Mouse (Mus musculus): ENCODE measurements around the gene Haus8. TPM values are rescaled to one million over a fixed set of nuclear protein-coding genes. Genes with fewer than 3 reads are reported as not detected.
"Not testable (repeated sequence)": the region's sequence is repeated elsewhere in the genome, so short reads cannot be mapped to it uniquely, and the experiment has no call there.

Haus8 gene
- 10 to 100 TPM; 14.5 to 19.6 TPM for total RNA-seq (2021)

DNA sequence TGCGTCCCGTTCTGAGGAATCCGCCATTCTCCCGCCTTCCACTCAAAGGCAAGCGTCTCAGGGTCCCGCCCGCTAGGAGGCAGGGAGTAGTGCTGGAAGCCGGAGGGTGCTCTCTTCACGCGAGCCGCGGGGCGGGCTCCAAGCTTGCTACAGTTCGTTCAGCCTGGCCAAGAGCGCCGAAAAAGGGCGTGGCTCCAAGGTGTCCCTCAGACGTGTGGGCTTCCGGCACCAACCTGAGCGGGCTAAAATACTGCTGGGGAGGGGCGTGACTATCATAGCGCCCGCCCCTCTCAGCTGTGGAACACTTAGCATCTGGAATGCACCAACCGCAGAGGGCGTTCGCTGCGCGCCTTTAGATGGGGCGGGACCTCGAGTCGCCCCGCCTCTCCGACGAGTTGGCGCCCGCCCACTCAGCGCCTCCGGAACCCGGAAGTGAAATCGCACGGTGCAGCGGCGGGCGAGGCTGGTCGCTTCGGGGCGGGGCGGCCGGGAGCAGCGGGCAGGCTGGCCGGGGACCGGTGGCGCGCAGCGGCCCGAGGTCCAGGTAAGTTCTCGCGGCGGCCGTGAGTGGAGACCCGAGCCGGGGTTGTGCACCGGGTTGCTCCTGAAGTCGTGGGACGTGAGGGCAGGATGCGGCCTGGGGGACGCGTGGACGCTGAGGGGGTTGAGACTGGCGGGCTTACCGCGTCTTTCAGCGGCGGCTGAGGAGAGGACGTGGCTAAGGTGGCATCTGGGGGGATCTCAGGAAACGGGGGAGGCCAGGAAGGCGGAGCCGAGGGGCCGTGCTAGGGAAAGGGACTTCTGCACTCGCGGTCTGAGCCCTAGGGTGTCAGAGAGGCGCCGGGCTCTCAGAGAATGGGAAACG lies at the start of gene Haus8, which contains the start of gene Myo9b:
Gene Haus8, minus strand, starts transcription at position 649 of the 865 bp plus-strand sequence.
Gene Myo9b, plus strand, starts transcription at position 429 of the 865 bp plus-strand sequence.
- intact Hi-C loops (cut with DNase I) = no loop called here
- DNase-seq (ENCODE audit: extremely low spot score in 1 of 2, low spot score in 2 of 2) = peak; percentile 95 to 97

DNA sequence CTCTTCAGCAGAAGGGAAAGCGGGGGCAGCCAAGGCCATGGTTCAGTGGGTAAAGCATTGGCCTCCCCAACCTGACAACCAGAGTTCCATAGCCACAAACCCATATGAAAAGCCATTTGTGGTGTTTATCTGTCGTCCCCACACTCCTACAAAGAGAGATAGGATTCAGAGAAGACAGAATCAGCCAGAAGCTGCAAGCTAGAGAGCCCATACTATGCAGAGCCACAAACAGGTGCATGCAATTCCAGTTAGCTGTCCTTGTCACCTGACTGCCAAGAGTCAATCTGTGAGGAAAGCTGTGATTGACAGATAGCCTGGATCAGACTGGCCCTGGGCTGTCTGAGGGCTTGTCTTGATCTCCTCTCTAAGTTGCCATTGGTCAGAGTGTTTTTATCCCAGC lies 47.0 kb upstream of the Haus8 start:
- intact Hi-C loops (cut with DNase I); DNase-seq (ENCODE audit: extremely low spot score in 1 of 2, low spot score in 2 of 2): not testable (repeated sequence)

DNA sequence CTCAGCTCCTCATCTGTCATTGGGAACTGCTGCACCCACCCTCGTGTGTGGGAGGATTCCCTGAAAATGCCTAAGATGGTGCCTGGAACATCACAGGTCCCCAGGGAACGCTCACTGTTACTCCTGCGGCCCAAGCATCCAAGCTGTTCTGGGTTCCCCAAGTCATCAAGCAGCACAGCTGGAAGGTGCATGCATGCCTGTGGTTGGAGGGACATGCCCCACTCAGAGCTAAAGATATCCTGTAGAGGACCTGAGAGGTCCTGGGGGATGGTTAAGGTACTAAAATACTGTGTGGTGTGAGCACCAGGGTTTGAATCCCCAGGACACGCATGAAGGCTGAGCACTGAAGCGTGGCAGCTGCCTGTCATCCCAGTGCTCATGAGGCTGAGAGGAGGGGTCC lies 45.9 kb upstream of the Haus8 start:
- DNase-seq (ENCODE audit: extremely low spot score in 1 of 2, low spot score in 2 of 2); intact Hi-C loops (cut with DNase I): not testable (repeated sequence)

DNA sequence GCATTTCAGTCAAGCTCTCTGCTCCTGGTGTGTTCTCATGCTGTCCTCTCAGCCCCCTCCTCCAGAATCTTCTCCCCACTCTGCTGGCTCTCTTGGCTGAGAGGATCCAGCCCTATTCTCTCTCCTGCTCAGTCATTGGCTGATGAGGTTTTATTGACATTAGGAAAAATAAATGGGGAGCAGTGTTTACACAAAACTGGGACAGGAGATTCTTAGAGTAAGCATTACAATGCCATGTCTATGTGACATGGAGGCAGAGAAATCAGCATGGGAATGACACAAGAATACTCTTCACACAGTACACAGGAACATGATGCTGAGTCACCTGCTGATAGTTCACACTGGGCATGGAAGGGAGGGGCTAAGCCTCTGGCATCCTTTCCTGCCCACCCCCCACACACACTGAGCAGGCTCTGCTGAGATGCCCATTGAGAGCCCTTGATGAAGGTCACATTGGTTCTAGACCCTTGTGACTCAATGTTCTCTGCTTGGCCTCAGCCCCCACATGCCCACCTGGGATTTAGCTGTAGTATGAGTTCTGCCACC lies 43.8 kb upstream of the Haus8 start:
- intact Hi-C loops (cut with DNase I) = no loop called here
- DNase-seq (ENCODE audit: extremely low spot score in 1 of 2, low spot score in 2 of 2) = no peak

DNA sequence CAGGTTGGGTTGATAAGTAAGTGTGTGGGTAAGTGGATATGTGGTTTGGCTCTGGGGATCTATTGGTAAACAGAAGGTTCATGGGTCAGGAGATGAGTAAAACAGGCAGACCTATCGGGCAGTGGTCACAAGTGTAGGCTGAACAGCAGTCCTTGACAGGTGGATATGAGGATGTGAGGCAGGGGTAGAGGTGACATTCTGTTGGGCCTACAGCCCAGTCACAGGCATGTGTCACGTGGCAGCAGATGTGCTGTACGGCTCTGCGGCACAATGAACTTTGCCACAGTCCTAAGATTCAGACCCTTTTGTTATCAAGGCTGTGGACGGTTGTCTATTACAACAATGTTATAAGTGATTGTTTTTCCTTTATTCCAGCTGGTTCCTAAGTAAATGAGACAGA lies 43.2 kb upstream of the Haus8 start:
- DNase-seq (ENCODE audit: extremely low spot score in 1 of 2, low spot score in 2 of 2) = no peak
- intact Hi-C loops (cut with DNase I) = no loop called here

DNA sequence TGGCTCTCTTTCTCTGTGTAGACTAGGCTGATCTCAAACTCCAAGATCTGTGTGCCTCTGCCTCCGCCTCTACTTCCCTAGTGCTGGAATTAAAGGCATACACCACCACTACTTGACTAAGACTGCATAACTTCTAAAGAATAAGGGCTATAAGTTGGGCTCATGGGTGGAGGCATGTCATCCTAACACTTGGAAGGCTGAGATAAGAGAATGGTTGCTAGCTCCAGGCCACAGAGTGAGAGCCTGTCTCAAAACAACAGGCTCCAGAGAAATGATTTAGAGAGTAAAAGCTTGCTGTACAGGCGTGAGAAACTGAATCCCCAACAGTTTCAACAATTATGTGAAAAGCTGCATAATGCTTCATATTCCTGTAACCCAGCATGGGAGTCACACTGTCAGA lies 41.2 kb upstream of the Haus8 start:
- intact Hi-C loops (cut with DNase I) = no loop called here

DNA sequence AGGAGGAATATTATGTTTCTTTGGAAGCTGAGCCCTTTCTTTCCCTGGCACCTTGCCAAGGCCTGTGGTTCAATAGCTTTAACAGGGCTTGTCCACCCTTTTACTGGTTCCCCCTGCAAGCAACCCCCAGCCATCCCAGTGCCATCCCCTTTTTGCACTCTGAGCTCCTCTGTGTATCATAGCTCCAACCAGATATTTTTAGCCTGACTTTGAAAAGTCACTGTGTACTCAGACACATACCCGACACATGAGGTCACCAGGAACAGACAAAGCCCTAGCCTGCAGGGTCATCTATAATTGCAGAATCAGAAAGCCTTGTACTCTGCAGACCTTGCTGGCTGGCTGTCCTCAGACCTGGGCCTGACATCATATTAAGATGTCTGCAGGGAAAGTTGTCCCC lies 40.0 kb upstream of the Haus8 start:
- intact Hi-C loops (cut with DNase I) = no loop called here
- DNase-seq (ENCODE audit: extremely low spot score in 1 of 2, low spot score in 2 of 2) = peak in 1 of 2 experiments; percentile 47

More for the DNA sequence above, 41.2 kb upstream of the Haus8 start:
- DNase-seq (ENCODE audit: extremely low spot score in 1 of 2, low spot score in 2 of 2) = no peak

DNA sequence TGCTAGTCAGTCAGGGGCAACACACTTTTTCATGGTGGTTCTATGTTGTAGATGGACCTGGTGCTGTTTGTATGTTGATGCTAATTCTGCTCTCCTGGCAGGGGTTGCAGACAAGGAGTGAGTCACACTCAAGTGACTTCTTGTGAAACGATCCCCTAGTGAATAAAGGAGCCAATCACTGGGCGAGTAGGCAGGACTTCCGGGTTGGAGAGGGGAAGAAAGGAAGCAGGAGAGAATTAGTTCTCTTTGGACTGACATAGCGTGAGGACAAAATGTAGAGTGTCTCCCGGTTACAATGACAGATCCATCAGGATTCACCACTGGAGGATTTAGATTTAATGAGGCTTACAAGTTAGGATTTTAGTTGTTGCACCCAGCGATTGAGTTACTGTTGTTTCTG lies 37.7 kb upstream of the Haus8 start:
- DNase-seq (ENCODE audit: extremely low spot score in 1 of 2, low spot score in 2 of 2) = no peak
- intact Hi-C loops (cut with DNase I) = no loop called here

DNA sequence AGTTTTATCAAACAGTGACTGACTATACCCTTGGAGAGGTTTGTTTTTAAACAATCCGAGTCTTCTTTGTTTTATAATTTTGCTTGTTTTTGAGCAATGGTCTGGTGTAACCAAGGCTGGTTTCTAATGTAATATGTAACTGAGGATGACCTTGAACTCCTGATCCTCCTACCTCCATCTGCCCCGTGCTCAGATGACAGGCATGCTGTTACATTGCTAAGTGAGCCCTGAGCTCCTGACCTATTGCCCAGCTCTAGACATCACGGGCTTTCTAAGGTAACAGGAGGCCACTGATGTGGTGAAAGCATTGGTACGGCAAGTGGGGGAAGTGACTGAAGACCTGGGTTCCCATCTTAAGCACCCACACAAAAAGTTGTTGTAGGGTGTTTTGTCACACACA lies 35.2 kb upstream of the Haus8 start:
- intact Hi-C loops (cut with DNase I) = no loop called here
- no peak for DNase-seq (ENCODE audit: extremely low spot score in 1 of 2, low spot score in 2 of 2)

DNA sequence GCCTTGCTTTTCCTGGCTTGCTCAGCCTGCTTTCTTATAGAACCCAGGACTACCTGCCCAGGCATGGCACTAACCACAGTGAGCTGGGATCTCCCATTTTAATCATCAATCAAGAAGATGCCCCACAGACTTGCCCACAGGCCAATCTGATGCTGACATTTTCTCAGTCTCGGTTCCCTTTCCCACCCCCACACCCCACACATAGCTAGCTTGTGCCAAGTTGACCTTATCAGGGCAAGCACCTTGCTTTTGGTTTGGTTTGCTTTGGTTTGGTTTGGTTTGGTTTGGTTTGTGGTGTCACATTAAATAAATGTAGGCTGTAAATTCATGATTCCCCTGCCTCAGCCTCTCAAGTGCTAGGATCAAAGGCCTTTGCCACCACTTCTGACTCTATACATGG lies 34.6 kb upstream of the Haus8 start:
- no peak for DNase-seq (ENCODE audit: extremely low spot score in 1 of 2, low spot score in 2 of 2)
- intact Hi-C loops (cut with DNase I) = no loop called here

DNA sequence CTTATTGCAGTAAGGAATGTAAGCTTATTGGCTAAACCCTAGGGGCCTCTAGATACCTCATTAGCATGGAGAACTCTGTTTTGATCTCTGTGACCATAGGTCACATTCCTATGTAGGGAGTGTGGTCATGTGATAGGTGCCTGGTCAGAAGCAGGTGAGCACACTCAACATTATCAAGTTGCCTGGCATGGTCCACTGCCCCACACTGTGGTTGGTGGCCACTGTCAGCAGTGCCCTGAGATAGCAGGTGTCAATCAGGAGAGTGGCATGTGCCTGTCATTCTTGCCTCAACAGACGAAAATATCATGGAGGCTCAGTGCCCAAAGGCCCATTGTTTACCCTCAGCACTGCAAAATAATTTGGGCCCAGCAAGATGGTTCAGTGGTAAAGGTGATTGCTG lies 33.3 kb upstream of the Haus8 start:
- no peak for DNase-seq (ENCODE audit: extremely low spot score in 1 of 2, low spot score in 2 of 2)
- intact Hi-C loops (cut with DNase I) = no loop called here

DNA sequence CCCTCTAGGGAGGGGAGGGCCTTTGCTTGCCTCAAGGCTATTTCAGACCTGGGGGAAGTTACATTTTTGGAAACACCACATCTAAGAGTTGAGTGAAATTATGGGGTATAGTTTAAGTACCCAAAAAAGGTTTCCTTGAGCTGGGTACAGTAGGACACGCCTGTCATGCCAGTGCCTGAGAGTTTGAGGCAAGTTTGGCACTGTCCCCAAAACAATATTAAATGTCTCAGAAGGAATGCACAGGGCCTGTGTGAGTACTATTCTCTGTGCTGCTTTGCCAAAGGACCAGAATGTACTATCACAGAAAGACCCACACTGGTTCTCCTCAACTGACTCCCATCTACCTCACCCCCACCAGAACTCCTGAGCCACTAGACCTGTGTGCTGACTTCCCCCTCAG lies 30.9 kb upstream of the Haus8 start:
- intact Hi-C loops (cut with DNase I) = no loop called here
- DNase-seq (ENCODE audit: extremely low spot score in 1 of 2, low spot score in 2 of 2) = no peak

DNA sequence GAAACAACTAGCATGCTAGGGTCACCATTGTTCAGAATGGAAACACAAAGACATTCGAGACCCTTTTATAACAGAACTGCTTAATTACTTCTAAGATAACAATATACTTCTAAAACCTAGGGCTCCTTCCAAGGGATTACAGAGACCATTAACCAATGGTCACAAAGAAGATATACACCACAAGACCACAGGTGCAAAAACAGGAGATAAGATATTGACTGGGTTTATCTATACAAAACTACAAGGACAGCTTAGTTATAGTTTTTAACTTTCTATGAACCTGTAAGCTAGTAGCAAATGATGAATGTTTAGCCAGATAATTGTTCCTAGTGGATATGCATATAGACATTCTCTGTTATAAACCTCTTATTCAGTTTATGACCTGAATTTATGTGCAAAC lies 30.1 kb upstream of the Haus8 start:
- intact Hi-C loops (cut with DNase I) = no loop called here

DNA sequence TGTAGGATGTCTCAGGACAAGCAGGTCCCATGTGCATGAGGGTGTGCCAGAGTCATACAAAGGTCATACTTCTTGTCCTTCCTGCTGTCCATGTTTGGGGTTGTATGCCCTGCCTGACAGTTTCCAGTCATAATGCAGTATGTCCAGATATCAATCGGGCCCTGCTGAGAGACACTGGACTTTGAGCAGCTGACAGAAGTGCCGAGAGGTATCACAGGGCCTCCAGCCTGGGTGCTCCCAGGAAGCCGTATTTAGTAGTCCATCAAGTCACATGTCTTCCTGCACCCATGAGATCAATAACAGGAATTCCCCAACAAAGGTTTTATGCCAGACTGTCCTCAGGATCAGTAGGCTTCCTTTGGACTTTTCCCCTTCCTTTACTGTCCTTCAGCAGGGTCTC lies 27.0 kb upstream of the Haus8 start:
- intact Hi-C loops (cut with DNase I) = no loop called here
- no peak for DNase-seq (ENCODE audit: extremely low spot score in 1 of 2, low spot score in 2 of 2)

More for the DNA sequence above, 30.1 kb upstream of the Haus8 start:
- no peak for DNase-seq (ENCODE audit: extremely low spot score in 1 of 2, low spot score in 2 of 2)

DNA sequence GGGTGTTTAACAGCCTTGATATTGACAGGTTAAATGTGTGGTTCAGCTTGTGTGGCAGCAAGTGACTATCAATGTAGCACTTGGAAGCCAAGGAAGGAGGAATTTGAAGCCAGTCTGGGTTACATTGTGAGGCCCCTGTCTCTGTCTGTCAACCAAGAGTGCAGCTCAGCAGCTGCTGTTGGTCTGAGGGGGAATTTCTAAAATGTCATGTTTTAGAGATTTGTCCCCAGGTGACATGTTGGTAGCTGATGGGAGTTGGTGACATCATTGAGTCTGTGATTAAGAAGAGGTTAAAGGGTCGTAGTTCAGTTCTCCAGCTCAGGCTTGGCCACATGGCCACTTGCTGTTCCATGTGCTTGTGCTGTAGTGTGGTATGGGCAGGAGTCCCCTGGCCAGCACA lies 24.7 kb upstream of the Haus8 start:
- no peak for DNase-seq (ENCODE audit: extremely low spot score in 1 of 2, low spot score in 2 of 2)
- intact Hi-C loops (cut with DNase I) = no loop called here

DNA sequence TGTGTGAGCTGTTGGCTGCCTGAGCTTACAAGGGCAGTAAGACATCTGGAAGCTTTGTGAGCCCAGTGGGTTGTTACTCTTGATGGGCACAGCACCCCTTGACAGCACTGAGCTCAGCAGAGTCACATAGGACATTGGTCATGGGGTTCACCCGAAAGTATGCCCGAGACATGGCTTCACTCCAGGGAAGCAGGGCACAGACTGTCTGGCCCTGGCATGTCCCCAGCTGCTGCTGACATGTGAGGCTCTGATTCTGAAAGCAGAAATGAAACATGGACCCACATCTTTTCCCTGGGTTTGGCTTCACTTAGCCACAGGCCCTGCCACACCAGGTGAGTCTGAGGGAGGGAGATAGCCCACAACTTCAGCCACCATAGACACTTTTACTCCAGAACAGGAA lies 24.1 kb upstream of the Haus8 start:
- intact Hi-C loops (cut with DNase I) = no loop called here
- DNase-seq (ENCODE audit: extremely low spot score in 1 of 2, low spot score in 2 of 2) = no peak

DNA sequence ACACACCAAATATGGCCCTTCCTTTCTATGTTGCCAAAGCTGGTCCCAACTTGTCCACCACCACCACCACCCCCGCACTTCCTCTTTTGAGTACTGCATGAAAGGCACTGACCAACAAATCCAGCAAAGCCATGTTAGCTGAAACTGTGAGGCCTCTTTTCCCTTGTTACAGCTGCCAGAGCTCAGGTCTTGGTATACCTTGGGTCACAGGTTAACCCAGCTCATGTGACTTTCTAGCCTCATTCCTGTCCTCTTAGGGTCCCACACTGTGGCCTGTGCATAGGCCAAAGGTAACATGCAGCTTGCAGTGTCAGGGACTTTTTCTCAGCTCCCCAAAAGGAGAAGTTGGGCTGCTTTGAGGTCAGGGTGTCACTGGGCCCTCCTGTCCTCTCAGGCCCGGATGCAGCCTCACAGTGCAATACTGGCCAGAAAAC lies 23.5 kb upstream of the Haus8 start:
- no peak for DNase-seq (ENCODE audit: extremely low spot score in 1 of 2, low spot score in 2 of 2)
- intact Hi-C loops (cut with DNase I) = no loop called here

DNA sequence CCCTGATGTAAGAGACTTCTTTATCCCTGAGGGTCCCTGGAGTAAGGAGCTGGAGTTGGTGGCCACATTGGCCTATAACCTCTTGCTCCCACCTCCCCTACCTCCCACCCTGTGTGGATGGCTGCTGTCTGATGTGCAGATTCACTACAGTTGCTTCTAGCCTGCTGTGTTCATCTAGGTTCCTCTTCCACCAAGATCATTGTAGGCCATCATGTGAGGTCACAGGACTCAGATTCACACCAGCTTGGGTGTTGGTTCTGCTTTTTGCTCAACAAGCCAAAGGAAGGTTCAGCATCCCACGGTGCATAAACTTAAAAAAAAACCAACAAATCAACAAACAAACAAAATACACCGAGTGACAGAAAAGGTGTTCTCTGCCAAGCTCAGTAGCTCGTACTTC lies 21.2 kb upstream of the Haus8 start:
- DNase-seq (ENCODE audit: extremely low spot score in 1 of 2, low spot score in 2 of 2); intact Hi-C loops (cut with DNase I): not testable (repeated sequence)

DNA sequence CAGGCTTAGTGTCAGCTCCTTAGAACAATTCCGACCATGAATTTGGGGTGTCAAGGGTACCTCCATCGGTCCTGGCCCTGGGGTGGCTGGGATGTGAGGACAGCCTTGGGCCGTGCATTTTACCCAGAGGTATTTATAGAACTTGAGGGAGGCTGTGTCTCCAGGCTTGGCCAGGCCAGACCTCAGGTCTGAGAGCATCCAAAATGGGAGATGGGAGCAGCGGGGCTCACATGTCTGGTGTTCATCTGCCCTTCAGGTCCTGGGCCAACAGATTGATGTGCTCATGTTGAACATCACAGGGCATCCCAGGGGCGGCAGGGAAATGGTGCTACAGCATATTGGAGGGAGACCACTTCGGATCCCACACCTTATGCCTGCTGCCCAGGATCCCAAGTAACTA lies 18.6 kb upstream of the Haus8 start:
- intact Hi-C loops (cut with DNase I) = no loop called here
- no peak for DNase-seq (ENCODE audit: extremely low spot score in 1 of 2, low spot score in 2 of 2)

DNA sequence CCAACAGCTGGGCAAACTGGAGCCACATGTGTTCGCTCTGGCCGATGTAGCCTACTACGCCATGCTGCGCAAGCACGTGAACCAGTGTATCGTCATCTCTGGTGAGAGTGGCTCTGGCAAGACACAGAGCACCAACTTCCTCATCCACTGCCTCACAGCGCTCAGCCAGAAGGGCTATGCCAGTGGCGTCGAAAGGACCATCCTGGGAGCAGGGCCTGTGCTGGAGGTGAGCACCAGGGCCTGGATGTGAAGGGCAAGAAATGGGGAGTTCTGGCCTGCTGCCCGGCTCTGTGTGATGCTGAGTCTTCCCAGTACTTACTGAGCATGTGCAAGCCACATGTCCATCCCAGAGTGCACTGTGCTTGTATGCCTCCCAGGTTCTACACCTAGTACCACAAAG lies 18.2 kb upstream of the Haus8 start:
- no peak for DNase-seq (ENCODE audit: extremely low spot score in 1 of 2, low spot score in 2 of 2)
- intact Hi-C loops (cut with DNase I) = no loop called here
